29 mouse cellular contexts compared by ENCODE assay signal in the genomic region with DNA sequence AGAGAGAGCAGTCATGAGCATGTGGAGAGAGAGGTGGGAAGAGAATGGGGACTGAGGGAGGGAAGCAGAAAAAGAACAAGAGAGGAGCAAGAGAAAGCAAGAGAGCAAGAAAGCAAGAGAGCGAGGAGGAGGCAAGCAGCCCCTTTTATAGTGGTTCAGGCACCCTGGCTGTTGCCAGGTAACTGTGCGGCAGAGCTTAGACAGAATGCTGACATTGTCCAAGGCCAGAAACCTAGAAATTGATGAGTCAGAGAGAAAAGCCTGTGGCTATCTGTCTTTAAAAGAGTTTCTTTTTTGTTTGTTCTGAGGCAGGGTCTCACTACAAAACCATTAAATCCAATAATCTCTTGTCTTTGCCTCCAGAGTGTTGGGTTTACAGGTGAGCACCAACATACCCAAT.
DNase-seq lines count a peak whose midpoint lies in the region; ATAC-seq and TF ChIP-seq lines count a peak whose summit lies in the region.
"Had no signal": no experiment of that assay in that cellular context is flagged by ENCODE, and none has a peak within 500 bp of the region (broad histone marks: within the 10 kb centered on the region; RNA-seq: fewer than 3 reads in every experiment).

No protein-coding gene starts in this region.

- no peaks in the 10 kb centered on the region for H3K36me3 ChIP-seq in midbrain, postnatal 0 days (ENCODE audit: insufficient read depth, low read length)
- no peaks in the 10 kb centered on the region for H3K36me3 ChIP-seq in midbrain, embryonic 11.5 days (ENCODE audit: control insufficient read depth, insufficient read depth, low read length)
- H3K36me3 ChIP-seq in lung, postnatal 0 days (ENCODE audit: insufficient read depth, low read length) = no peaks in the 10 kb centered on the region
- H3K36me3 ChIP-seq: embryonic facial prominence, embryonic 10.5 days; embryonic facial prominence, embryonic 13.5 days; forebrain, embryonic 12.5 days; forebrain, embryonic 15.5 days; heart, embryonic 12.5 days; heart, embryonic 15.5 days; hindbrain, embryonic 10.5 days had no signal

- no peak overlapping the region for H3K4me3 ChIP-seq in midbrain, postnatal 0 days (ENCODE audit: low read depth, low read length)
- H3K4me3 ChIP-seq in midbrain, embryonic 11.5 days (ENCODE audit: low read depth, low read length) = no peak overlapping the region
- H3K4me3 ChIP-seq in lung, postnatal 0 days (ENCODE audit: low read depth, low read length) = no peak overlapping the region
- H3K4me3 ChIP-seq: embryonic facial prominence, embryonic 10.5 days; embryonic facial prominence, embryonic 13.5 days; erythroblast, embryonic 14.5 days; forebrain, embryonic 12.5 days; forebrain, embryonic 15.5 days; heart, embryonic 12.5 days; heart, embryonic 15.5 days; hindbrain, embryonic 10.5 days had no signal

- DNase-seq in adrenal gland, adult 2 months = peak; percentile 31
- DNase-seq in adrenal gland, postnatal 25 days = no peak
- peak; percentile 13 for DNase-seq in midbrain, postnatal 0 days (ENCODE audit: low spot score)
- DNase-seq in midbrain, embryonic 11.5 days (ENCODE audit: low spot score, missing footprints) = no peak
- peak; percentile 9 for DNase-seq in adrenal gland, postnatal 10 days
- DNase-seq in brain, embryonic 14.5 days (ENCODE audit: low read depth) = peak; percentile 7
- DNase-seq in embryo, embryonic 10.5 days (ENCODE audit: low spot score) = no peak
- no peak for DNase-seq in lung, postnatal 0 days (ENCODE audit: low spot score)
- DNase-seq: B cell, adult 2 months; cerebellum, adult 18-20 months; cerebellum, adult 9-11 months; cerebellum, postnatal 25 days; embryo, embryonic 11 days; gastrocnemius, postnatal 25 days; heart, adult 18-20 months; heart, postnatal 10 days; heart, postnatal 36 days; kidney, adult 2 months had no signal

- no peak for TF ChIP-seq EP300 in lung, postnatal 0 days (IDR thresholded peaks at IDR 0.05)

- H3K27ac ChIP-seq in midbrain, postnatal 0 days (ENCODE audit: low read depth, low read length) = no peak overlapping the region
- H3K27ac ChIP-seq in midbrain, embryonic 11.5 days (ENCODE audit: low read depth, low read length) = no peak overlapping the region
- H3K27ac ChIP-seq in lung, postnatal 0 days (ENCODE audit: low read length) = no peak overlapping the region
- H3K27ac ChIP-seq: embryonic facial prominence, embryonic 10.5 days; embryonic facial prominence, embryonic 13.5 days; forebrain, embryonic 12.5 days; forebrain, embryonic 15.5 days; heart, embryonic 15.5 days; hindbrain, embryonic 10.5 days; hindbrain, embryonic 14.5 days had no signal

- H3K4me2 ChIP-seq in midbrain, postnatal 0 days (ENCODE audit: low read depth, low read length, poor library complexity, severe bottlenecking) = no peak overlapping the region
- no peak overlapping the region for H3K4me2 ChIP-seq in midbrain, embryonic 11.5 days
- no peak overlapping the region for H3K4me2 ChIP-seq in lung, postnatal 0 days (replicated peaks; ENCODE audit: low read depth, low read length)
- H3K4me2 ChIP-seq: embryonic facial prominence, embryonic 13.5 days; forebrain, embryonic 12.5 days; forebrain, embryonic 15.5 days; heart, embryonic 12.5 days; heart, embryonic 15.5 days; hindbrain, embryonic 14.5 days had no signal

- no peak overlapping the region for H3K9ac ChIP-seq in midbrain, postnatal 0 days (replicated peaks; ENCODE audit: low read length, poor library complexity, severe bottlenecking)
- H3K9ac ChIP-seq in midbrain, embryonic 11.5 days (ENCODE audit: low read length) = no peak overlapping the region
- H3K9ac ChIP-seq in lung, postnatal 0 days (replicated peaks; ENCODE audit: low read depth) = no peak overlapping the region
- H3K9ac ChIP-seq: embryonic facial prominence, embryonic 13.5 days; forebrain, embryonic 12.5 days; forebrain, embryonic 15.5 days; heart, embryonic 12.5 days; heart, embryonic 15.5 days; hindbrain, embryonic 14.5 days had no signal

- H3K4me1 ChIP-seq in midbrain, postnatal 0 days (ENCODE audit: insufficient read depth, low read length) = no peaks in the 10 kb centered on the region
- H3K4me1 ChIP-seq in midbrain, embryonic 11.5 days (ENCODE audit: control insufficient read depth, insufficient read depth, low read length) = no peaks in the 10 kb centered on the region
- H3K4me1 ChIP-seq in lung, postnatal 0 days (ENCODE audit: insufficient read depth, low read depth, low read length) = no peaks in the 10 kb centered on the region
- H3K4me1 ChIP-seq: embryonic facial prominence, embryonic 10.5 days; embryonic facial prominence, embryonic 13.5 days; forebrain, embryonic 12.5 days; forebrain, embryonic 15.5 days; heart, embryonic 12.5 days; heart, embryonic 15.5 days; hindbrain, embryonic 10.5 days had no signal

- H3K9me3 ChIP-seq in midbrain, postnatal 0 days (ENCODE audit: low read length) = no peaks in the 10 kb centered on the region
- H3K9me3 ChIP-seq in midbrain, embryonic 11.5 days (ENCODE audit: control insufficient read depth, low read length) = no peaks in the 10 kb centered on the region
- no peaks in the 10 kb centered on the region for H3K9me3 ChIP-seq in lung, postnatal 0 days (ENCODE audit: low read length)
- H3K9me3 ChIP-seq: embryonic facial prominence, embryonic 10.5 days; embryonic facial prominence, embryonic 13.5 days; forebrain, embryonic 12.5 days; forebrain, embryonic 15.5 days; heart, embryonic 15.5 days; hindbrain, embryonic 10.5 days had no signal

- ATAC-seq in midbrain, postnatal 0 days (ENCODE audit: low FRiP score) = no peak
- ATAC-seq in midbrain, embryonic 11.5 days (ENCODE audit: low FRiP score) = no peak
- no peak for ATAC-seq in lung, postnatal 0 days
- ATAC-seq: activated CD4-positive, CD25-positive, alpha-beta regulatory T cell, adult 4 months; forebrain, embryonic 15.5 days; intestine, postnatal 0 days had no signal

- no peaks in the 10 kb centered on the region for H3K27me3 ChIP-seq in midbrain, postnatal 0 days (ENCODE audit: insufficient read depth, low read length)
- no peaks in the 10 kb centered on the region for H3K27me3 ChIP-seq in midbrain, embryonic 11.5 days (ENCODE audit: control insufficient read depth, insufficient read depth, low read length)
- no peaks in the 10 kb centered on the region for H3K27me3 ChIP-seq in lung, postnatal 0 days (replicated peaks; ENCODE audit: insufficient read depth, low read length)
- H3K27me3 ChIP-seq: embryonic facial prominence, embryonic 13.5 days; forebrain, embryonic 12.5 days; forebrain, embryonic 15.5 days; heart, embryonic 12.5 days; heart, embryonic 15.5 days had no signal

- no peak for TF ChIP-seq CTCF in midbrain, postnatal 0 days (IDR thresholded peaks at IDR 0.05)
- no peak for TF ChIP-seq CTCF in brain, embryonic 14.5 days (IDR thresholded peaks at IDR 0.05; ENCODE audit: borderline replicate concordance, extremely low read depth, insufficient read depth, insufficient read length)
- no peak for TF ChIP-seq CTCF in lung, postnatal 0 days (IDR thresholded peaks at IDR 0.05)

- 38% methylated on average over 2 of the region's 2 CpGs for WGBS in midbrain, postnatal 0 days
- 64% methylated on average over 2 of the region's 2 CpGs for WGBS in midbrain, embryonic 11.5 days
- 84% methylated on average over 2 of the region's 2 CpGs for WGBS in lung, postnatal 0 days

- TF ChIP-seq POLR2A in brain, embryonic 14.5 days (IDR thresholded peaks at IDR 0.05; ENCODE audit: borderline replicate concordance, extremely low read depth, insufficient read depth, insufficient read length, poor library complexity, severe bottlenecking) = no peak

Comparison
In these comparisons a context has a peak if more than half of its experiments do, and no peak if none do; other contexts are left out.
1. DNase-seq: peak in adrenal gland, adult 2 months (single experiment), midbrain, postnatal 0 days (single experiment), adrenal gland, postnatal 10 days (single experiment) and brain, embryonic 14.5 days (single experiment); none in adrenal gland, postnatal 25 days (single experiment), midbrain, embryonic 11.5 days (single experiment), embryo, embryonic 10.5 days (single experiment) and lung, postnatal 0 days (single experiment).